Mouse (Mus musculus): ENCODE measurements at regions not wholly inside any gene's neighbourhood (a gene's known extent, or its start where the extent isn't known, plus 50 kb on each side); places are given as distances from the start of the nearest gene placed in this dataset.

DNA sequence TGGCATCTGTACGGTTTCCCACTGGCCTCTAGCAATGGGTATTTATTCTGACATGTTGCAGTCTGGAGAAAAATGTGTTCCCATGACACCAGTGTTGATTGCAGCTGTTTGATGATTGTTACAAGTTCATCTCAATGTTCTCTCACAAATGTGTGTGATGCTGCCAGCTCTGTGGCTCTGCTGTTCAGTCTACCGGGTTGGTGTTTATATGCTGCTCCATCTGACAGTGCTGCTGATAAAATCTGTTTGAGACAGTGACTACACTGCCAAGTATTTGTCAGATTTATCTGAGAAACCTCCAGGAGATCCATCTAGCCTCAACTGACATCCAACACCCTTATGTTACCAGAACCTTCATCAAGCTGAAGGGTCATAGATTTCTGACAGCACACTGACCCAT lies 896.1 kb upstream of the Diaph2 start:
- Histone ChIP-seq H3K36me3 (ENCODE audit: control insufficient read depth, insufficient read depth, low read length) (no peaks in the 10 kb centered on the region), H3K4me2 (ENCODE audit: low read depth, low read length) (no peak overlapping the region)

More for the DNA sequence above, 896.1 kb upstream of the Diaph2 start:
- WGBS: 40% methylated on average over 2 of the region's 2 CpGs
- ATAC-seq (ENCODE audit: low read depth) (no peak), DNase-seq (ENCODE audit: low spot score) (peak; percentile 2)
- no peak overlapping the region for H3K4me3 ChIP-seq (ENCODE audit: low read depth, low read length)
- no peak overlapping the region for H3K27ac ChIP-seq (replicated peaks; ENCODE audit: low read depth, low read length)
- H3K9me3 ChIP-seq (ENCODE audit: control insufficient read depth, low read length): no peaks in the 10 kb centered on the region
- H3K9ac ChIP-seq (ENCODE audit: low read depth, low read length): no peak overlapping the region
- H3K27me3 ChIP-seq (replicated peaks; ENCODE audit: control insufficient read depth, insufficient read depth, low read length): no peaks in the 10 kb centered on the region
- no peaks in the 10 kb centered on the region for H3K4me1 ChIP-seq (ENCODE audit: control insufficient read depth, insufficient read depth, low read length)
